Mouse (Mus musculus): ENCODE measurements at regions not wholly inside any gene's neighbourhood (a gene's known extent, or its start where the extent isn't known, plus 50 kb on each side); places are given as distances from the start of the nearest gene placed in this dataset.
A peak's percentile ranks its signal among the peaks of the same experiment; 100 is the strongest.

DNA sequence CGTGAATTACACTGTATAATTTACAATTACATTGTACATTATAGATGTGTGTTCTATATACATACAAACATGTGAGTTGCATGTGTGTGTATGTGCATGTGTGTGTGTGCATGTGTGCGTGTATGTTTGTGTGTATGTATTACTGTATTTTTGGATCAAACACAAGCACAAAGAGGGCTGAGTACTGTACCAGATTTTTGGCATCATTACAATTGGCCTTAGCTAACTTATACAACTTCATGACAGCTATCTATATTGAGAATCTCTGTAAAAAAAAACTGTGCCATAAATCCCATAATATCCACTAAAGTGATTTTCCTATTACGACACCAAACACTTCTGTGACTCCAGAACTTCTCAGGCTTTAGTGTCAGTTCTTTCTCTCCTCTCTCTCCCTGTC lies 444.9 kb downstream of the Hdgfl1 start:
- no peak overlapping the region for H3K27ac ChIP-seq (ENCODE audit: low read depth, low read length)
- 98% methylated on average over 3 of the region's 3 CpGs for WGBS

DNA sequence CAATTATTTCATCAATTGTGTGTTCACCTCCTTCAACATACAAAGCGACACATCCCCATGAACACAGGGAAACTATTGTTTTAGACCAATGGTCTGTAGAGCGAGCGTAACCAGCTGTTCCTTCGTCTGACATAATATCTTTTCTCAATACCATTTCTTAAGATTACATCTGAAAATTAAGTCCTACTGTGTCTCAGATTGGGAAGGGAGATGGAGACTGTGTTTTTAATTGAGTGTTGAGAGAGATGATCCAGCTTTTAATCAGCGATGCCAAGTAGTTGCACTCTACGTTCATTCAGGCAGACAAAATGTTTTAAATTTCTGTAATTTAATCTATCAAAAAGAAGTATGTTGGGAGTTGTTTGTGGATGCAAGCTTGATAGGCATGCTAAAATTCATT lies 445.3 kb downstream of the Hdgfl1 start:
- H3K27me3 ChIP-seq (ENCODE audit: insufficient read depth, low read length): no peaks in the 10 kb centered on the region
- ATAC-seq (ENCODE audit: low FRiP score) (no peak), DNase-seq (ENCODE audit: low spot score) (no peak)
- H3K9me3 ChIP-seq (ENCODE audit: low read length): no peaks in the 10 kb centered on the region
- no peak overlapping the region for H3K4me2 ChIP-seq (ENCODE audit: low read depth, low read length, poor library complexity, severe bottlenecking)
- TF ChIP-seq CTCF (IDR thresholded peaks at IDR 0.05): no peak
- H3K4me3 ChIP-seq (ENCODE audit: low read depth, low read length): no peak overlapping the region
- no peak overlapping the region for H3K27ac ChIP-seq (ENCODE audit: low read depth, low read length)
- H3K36me3 ChIP-seq (ENCODE audit: insufficient read depth, low read length): no peaks in the 10 kb centered on the region
- no peaks in the 10 kb centered on the region for H3K4me1 ChIP-seq (ENCODE audit: insufficient read depth, low read length)
- WGBS: 87% methylated on average over 6 of the region's 6 CpGs
- no peak overlapping the region for H3K9ac ChIP-seq (replicated peaks; ENCODE audit: low read length, poor library complexity, severe bottlenecking)

More for the DNA sequence above, 444.9 kb downstream of the Hdgfl1 start:
- H3K4me1 ChIP-seq (ENCODE audit: insufficient read depth, low read length): no peaks in the 10 kb centered on the region
- no peaks in the 10 kb centered on the region for H3K9me3 ChIP-seq (ENCODE audit: low read length)
- H3K4me2 ChIP-seq (ENCODE audit: low read depth, low read length, poor library complexity, severe bottlenecking): no peak overlapping the region
- TF ChIP-seq CTCF (IDR thresholded peaks at IDR 0.05): no peak
- H3K4me3 ChIP-seq (ENCODE audit: low read depth, low read length): no peak overlapping the region
- no peak overlapping the region for H3K9ac ChIP-seq (replicated peaks; ENCODE audit: low read length, poor library complexity, severe bottlenecking)
- no peak for ATAC-seq (ENCODE audit: low FRiP score)
- no peaks in the 10 kb centered on the region for H3K36me3 ChIP-seq (ENCODE audit: insufficient read depth, low read length)
- H3K27me3 ChIP-seq (ENCODE audit: insufficient read depth, low read length): no peaks in the 10 kb centered on the region
- DNase-seq (ENCODE audit: low spot score): no peak

DNA sequence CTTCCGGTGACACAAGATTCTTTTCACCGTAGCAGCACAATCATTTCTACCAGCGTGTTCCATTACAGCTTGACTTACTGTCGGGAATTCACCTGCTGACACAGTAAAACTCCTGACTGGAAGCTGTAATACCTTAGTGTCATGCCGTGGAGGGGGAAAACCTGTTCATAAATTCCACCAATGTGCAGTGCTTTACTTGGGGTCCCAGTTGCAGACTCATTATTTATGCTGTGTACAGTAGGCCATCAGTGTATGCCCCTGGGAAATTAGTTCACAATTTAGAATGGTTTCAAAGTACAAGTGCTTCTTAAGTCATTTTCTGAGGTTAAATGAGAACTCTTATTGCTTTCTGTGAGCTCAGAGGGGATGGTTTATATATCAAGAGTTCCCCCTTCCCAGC lies 451.4 kb downstream of the Hdgfl1 start:
- H3K27me3 ChIP-seq (ENCODE audit: insufficient read depth, low read length): no peaks in the 10 kb centered on the region
- H3K4me2 ChIP-seq (ENCODE audit: low read depth, low read length, poor library complexity, severe bottlenecking): no peak overlapping the region
- no peak overlapping the region for H3K27ac ChIP-seq (ENCODE audit: low read depth, low read length)
- H3K9ac ChIP-seq (replicated peaks; ENCODE audit: low read length, poor library complexity, severe bottlenecking): no peak overlapping the region
- ATAC-seq (ENCODE audit: low FRiP score) (no peak), DNase-seq (ENCODE audit: low spot score) (peak; percentile 27)
- no peak overlapping the region for H3K4me3 ChIP-seq (ENCODE audit: low read depth, low read length)
- no peaks in the 10 kb centered on the region for H3K36me3 ChIP-seq (ENCODE audit: insufficient read depth, low read length)
- WGBS: 72% methylated on average over 5 of the region's 5 CpGs
- no peaks in the 10 kb centered on the region for H3K4me1 ChIP-seq (ENCODE audit: insufficient read depth, low read length)
- H3K9me3 ChIP-seq (ENCODE audit: low read length): no peaks in the 10 kb centered on the region
- TF ChIP-seq CTCF (IDR thresholded peaks at IDR 0.05): no peak

DNA sequence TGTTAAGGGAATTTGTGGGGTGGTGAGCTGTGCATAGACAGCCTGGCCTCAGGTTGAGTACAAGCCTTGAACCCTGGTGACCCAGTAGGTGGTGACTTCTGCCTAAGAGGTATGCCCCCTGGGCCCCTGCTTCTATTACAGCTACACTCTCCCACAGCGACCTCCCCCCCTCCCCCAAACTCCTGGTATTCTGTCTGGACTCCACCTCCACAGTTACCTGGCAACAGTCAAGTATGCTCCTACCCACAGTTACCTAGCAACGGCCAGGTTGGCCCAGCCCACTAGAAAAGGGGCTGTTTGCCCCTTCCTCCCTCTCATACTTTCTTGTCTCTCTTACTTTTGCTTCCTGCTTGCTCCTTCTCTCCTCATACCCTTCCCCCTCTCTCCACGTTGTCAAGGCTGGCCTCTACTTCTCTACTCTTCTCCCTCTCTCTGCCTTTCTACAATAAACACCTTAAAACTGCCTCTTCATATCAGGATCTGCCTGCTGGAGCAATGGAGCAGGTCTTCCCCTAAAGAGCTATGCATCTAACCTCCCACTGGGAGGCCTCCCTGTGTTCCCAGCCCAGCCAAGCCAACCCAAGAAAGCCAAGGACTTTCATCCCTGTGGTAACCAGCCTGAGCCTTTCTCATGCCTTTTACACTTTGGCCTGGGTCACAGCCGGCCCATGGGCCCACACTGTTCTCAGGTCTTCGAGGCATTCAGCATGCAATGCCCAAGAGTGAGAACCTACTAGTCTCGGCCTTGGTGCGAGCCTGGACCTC lies 457.5 kb downstream of the Hdgfl1 start:
- Histone ChIP-seq H3K4me1 (ENCODE audit: insufficient read depth, low read length) (no peaks in the 10 kb centered on the region), H3K27me3 (ENCODE audit: insufficient read depth, low read length) (no peaks in the 10 kb centered on the region), H3K4me3 (ENCODE audit: low read depth, low read length) (no peak overlapping the region), H3K4me2 (ENCODE audit: low read depth, low read length, poor library complexity, severe bottlenecking) (no peak overlapping the region), H3K9ac (replicated peaks; ENCODE audit: low read length, poor library complexity, severe bottlenecking) (no peak overlapping the region), H3K9me3 (ENCODE audit: low read length) (no peaks in the 10 kb centered on the region), H3K36me3 (ENCODE audit: insufficient read depth, low read length) (no peaks in the 10 kb centered on the region), H3K27ac (ENCODE audit: low read depth, low read length) (no peak overlapping the region)
- no peak for TF ChIP-seq CTCF (IDR thresholded peaks at IDR 0.05)
- ATAC-seq (ENCODE audit: low FRiP score) (no peak; the same call in 1 of the 2 replicates), DNase-seq (ENCODE audit: low spot score) (no peak)
- 53% methylated on average over 7 of the region's 7 CpGs for WGBS

DNA sequence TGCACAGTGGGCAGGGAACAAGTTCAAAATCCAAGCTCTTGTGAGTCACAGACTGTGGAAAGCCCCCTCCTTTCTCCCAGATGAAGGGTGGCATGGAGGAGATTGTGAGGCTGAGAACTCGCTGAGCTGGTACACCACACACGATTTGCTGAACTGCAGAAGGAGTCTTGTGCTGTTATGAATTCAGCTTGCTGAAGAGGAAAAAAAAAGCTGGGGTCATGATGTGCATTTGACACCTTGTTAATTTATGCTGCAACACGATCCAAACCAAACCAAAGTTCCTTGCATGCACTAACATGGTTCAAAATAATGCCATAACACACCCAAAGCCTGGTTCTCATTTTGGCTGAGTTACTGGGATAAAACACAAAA lies 485.9 kb downstream of the Hdgfl1 start:
- no peak for ATAC-seq (ENCODE audit: low FRiP score)
- no peaks in the 10 kb centered on the region for H3K36me3 ChIP-seq (ENCODE audit: insufficient read depth, low read length)
- no peak for TF ChIP-seq CTCF (IDR thresholded peaks at IDR 0.05)
- 63% methylated on average over 3 of the region's 3 CpGs for WGBS
- no peak overlapping the region for H3K4me3 ChIP-seq (ENCODE audit: low read depth, low read length)
- H3K4me2 ChIP-seq (ENCODE audit: low read depth, low read length, poor library complexity, severe bottlenecking): no peak overlapping the region
- no peaks in the 10 kb centered on the region for H3K9me3 ChIP-seq (ENCODE audit: low read length)
- no peaks in the 10 kb centered on the region for H3K27me3 ChIP-seq (ENCODE audit: insufficient read depth, low read length)
- H3K4me1 ChIP-seq (ENCODE audit: insufficient read depth, low read length): no peaks in the 10 kb centered on the region
- H3K27ac ChIP-seq (ENCODE audit: low read depth, low read length): no peak overlapping the region
- H3K9ac ChIP-seq (replicated peaks; ENCODE audit: low read length, poor library complexity, severe bottlenecking): no peak overlapping the region
- no peak for DNase-seq (ENCODE audit: low spot score)

DNA sequence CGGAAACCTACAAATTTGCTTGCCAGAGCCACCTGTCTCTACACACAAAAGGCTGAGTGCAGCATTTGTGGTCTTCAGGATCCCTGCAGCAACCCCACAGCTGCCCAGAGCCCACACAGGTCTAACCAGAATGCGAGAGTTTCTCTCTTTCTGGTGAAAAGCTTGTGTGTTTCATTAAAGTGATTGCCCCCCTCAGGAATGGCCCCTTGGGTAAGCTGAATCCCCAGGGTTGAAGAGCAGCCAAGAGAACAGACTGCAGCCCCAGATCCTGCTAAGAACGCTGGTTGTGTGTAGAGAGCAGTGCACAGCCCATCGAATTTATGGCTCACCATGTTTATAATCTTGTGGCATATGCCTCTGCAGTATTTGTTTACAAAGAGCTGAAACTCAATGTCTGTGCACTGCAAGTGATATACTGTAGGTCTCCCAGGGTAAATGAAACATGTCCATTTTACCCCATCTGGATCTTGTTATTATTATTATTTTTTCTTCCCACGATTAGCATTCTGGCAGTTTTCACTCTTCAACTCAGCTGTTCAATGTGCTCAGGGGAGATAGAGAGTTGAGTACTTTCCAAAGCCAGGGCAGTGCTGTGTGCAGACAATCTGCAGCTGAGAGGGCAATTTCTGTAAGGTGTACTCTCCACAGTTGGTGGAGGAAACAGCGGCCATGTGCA lies 486.4 kb downstream of the Hdgfl1 start:
- WGBS: 70% methylated on average over 6 of the region's 6 CpGs
- Histone ChIP-seq H3K4me2 (ENCODE audit: low read depth, low read length, poor library complexity, severe bottlenecking) (no peak overlapping the region), H3K27me3 (ENCODE audit: insufficient read depth, low read length) (no peaks in the 10 kb centered on the region), H3K27ac (ENCODE audit: low read depth, low read length) (no peak overlapping the region), H3K9ac (replicated peaks; ENCODE audit: low read length, poor library complexity, severe bottlenecking) (no peak overlapping the region), H3K36me3 (ENCODE audit: insufficient read depth, low read length) (no peaks in the 10 kb centered on the region), H3K4me3 (ENCODE audit: low read depth, low read length) (no peak overlapping the region), H3K4me1 (ENCODE audit: insufficient read depth, low read length) (no peaks in the 10 kb centered on the region), H3K9me3 (ENCODE audit: low read length) (no peaks in the 10 kb centered on the region)
- no peak for TF ChIP-seq CTCF (IDR thresholded peaks at IDR 0.05)
- ATAC-seq (ENCODE audit: low FRiP score) (peak; percentile 60; the same call in 1 of the 2 replicates), DNase-seq (ENCODE audit: low spot score) (peak; percentile 60)

Data from midbrain, postnatal 0 days (tissue).